Comparison of ENCODE assay signal across 9 mouse cellular contexts in genomic region chr5:113973790-113974189, GRCm38 (mm10). TPM values are rescaled to one million over a fixed set of nuclear protein-coding genes. Genes with fewer than 3 reads are reported as not detected.
DNase-seq lines count a peak whose midpoint lies in the region; ATAC-seq and TF ChIP-seq lines count a peak whose summit lies in the region.
"Had no signal": no experiment of that assay in that cellular context is flagged by ENCODE, and none has a peak within 500 bp of the region (broad histone marks: within the 10 kb centered on the region; RNA-seq: fewer than 3 reads in every experiment).

No protein-coding gene starts in this region.

- peak overlapping the region; percentile 36 for H3K4me3 ChIP-seq in heart, embryonic 13.5 days
- H3K4me3 ChIP-seq in stomach, postnatal 0 days (ENCODE audit: low read depth, low read length) = no peak overlapping the region

- TF ChIP-seq EP300 in stomach, postnatal 0 days (optimal IDR thresholded peaks at IDR 0.05) = no peak

- 59% methylated on average over 8 of the region's 8 CpGs for WGBS in heart, embryonic 13.5 days
- 86% methylated on average over 8 of the region's 8 CpGs for WGBS in stomach, postnatal 0 days

- no peak for ATAC-seq in heart, embryonic 13.5 days (ENCODE audit: extremely low read depth, insufficient number of reproducible peaks, low FRiP score, low TSS enrichment)
- ATAC-seq in stomach, postnatal 0 days (ENCODE audit: low FRiP score, low TSS enrichment) = no peak

- no peak for DNase-seq in heart, postnatal 36 days
- peak; percentile 44 to 45 for DNase-seq in urinary bladder, postnatal 36 days (ENCODE audit: low spot score in 2 of 2)
- no peak for DNase-seq in urinary bladder, postnatal 25 days (ENCODE audit: low spot score)
- DNase-seq in kidney, postnatal 25 days = peak; percentile 48 to 62
- DNase-seq in stomach, postnatal 0 days (ENCODE audit: low spot score) = no peak
- DNase-seq in left cerebral cortex, postnatal 10 days (ENCODE audit: extremely low spot score in 1 of 2, low spot score in 2 of 2) = no peak
- DNase-seq in adrenal gland, postnatal 36 days = no peak
- DNase-seq: cerebellum, adult 9-11 months had no signal

- no peaks in the 10 kb centered on the region for H3K9me3 ChIP-seq in heart, embryonic 13.5 days
- H3K9me3 ChIP-seq in stomach, postnatal 0 days (ENCODE audit: control insufficient read depth, low read length) = no peaks in the 10 kb centered on the region

- peak overlapping the region; percentile 89 for H3K27ac ChIP-seq in heart, embryonic 13.5 days (replicated peaks)
- H3K27ac ChIP-seq in stomach, postnatal 0 days (replicated peaks) = peak overlapping the region; percentile 40; the same call in 1 of the 2 replicates

- H3K36me3 ChIP-seq in heart, embryonic 13.5 days = peaks cover 38% of the 10 kb centered on the region
- peaks cover 7% of the 10 kb centered on the region for H3K36me3 ChIP-seq in stomach, postnatal 0 days (ENCODE audit: control insufficient read depth, insufficient read depth, low read length)

- H3K4me2 ChIP-seq in heart, embryonic 13.5 days = peak overlapping the region; percentile 62
- H3K4me2 ChIP-seq in stomach, postnatal 0 days (replicated peaks; ENCODE audit: low read depth) = no peak overlapping the region

- intact Hi-C loops in heart, postnatal 36 days (cut with DNase I) = loop anchor here (2.0 to 10.0 kb wide), 3 partner anchors 17 to 401 kb away; partner anchors contain the start of gene Ssh1
- intact Hi-C loops in left cerebral cortex, postnatal 10 days (cut with DNase I) = no loop called here

- peak overlapping the region; percentile 74 for H3K9ac ChIP-seq in heart, embryonic 13.5 days
- no peak overlapping the region for H3K9ac ChIP-seq in stomach, postnatal 0 days (ENCODE audit: low read length)

- no peaks in the 10 kb centered on the region for H3K27me3 ChIP-seq in heart, embryonic 13.5 days (replicated peaks)
- no peaks in the 10 kb centered on the region for H3K27me3 ChIP-seq in stomach, postnatal 0 days (ENCODE audit: control insufficient read depth, insufficient read depth, low read length)

- peaks cover 71% of the 10 kb centered on the region for H3K4me1 ChIP-seq in heart, embryonic 13.5 days
- peaks cover 13% of the 10 kb centered on the region for H3K4me1 ChIP-seq in stomach, postnatal 0 days (replicated peaks; ENCODE audit: control insufficient read depth, insufficient read depth)

- no peak for TF ChIP-seq CTCF in stomach, postnatal 0 days (IDR thresholded peaks at IDR 0.05; ENCODE audit: low read depth)

RNA-seq across cellular contexts. Expression of gene Ssh1, which starts 19.9 kb away (rescaled TPM):
- 12.4 and 13.5 TPM in 2 replicates for polyA plus RNA-seq in heart, embryonic 13.5 days (2015; fragmentation: Nextera tagmentation; extraction: Ambion mirVana)
- total RNA-seq in heart, postnatal 36 days (2021) = 10 to 100 TPM; 14.7 to 15.7 TPM
- 5.0 and 5.3 TPM in 2 replicates for polyA plus RNA-seq in stomach, postnatal 0 days (2015; fragmentation: Nextera tagmentation; extraction: Ambion mirVana)
- 10 to 100 TPM; 20.7 to 31.8 TPM for total RNA-seq in left cerebral cortex, postnatal 10 days (2021)
- 10 to 100 TPM; 16.5 to 18.8 TPM for total RNA-seq in adrenal gland, postnatal 36 days (2021)

RNA-seq across cellular contexts. Expression of gene Dao, which starts 29.7 kb away (rescaled TPM):
- not detected in 2 replicates for polyA plus RNA-seq in heart, embryonic 13.5 days (2015; fragmentation: Nextera tagmentation; extraction: Ambion mirVana)
- not detected for total RNA-seq in heart, postnatal 36 days (2021)
- polyA plus RNA-seq in stomach, postnatal 0 days (2015; fragmentation: Nextera tagmentation; extraction: Ambion mirVana) = 0.15 and 0.24 TPM in 2 replicates
- not detected for total RNA-seq in left cerebral cortex, postnatal 10 days (2021)
- not detected for total RNA-seq in adrenal gland, postnatal 36 days (2021)

Comparison
In these comparisons a context has a peak if more than half of its experiments do, and no peak if none do; other contexts are left out.
1. DNase-seq: peak in urinary bladder, postnatal 36 days (2 of 2) and kidney, postnatal 25 days (2 of 2); none in heart, postnatal 36 days (0 of 2), urinary bladder, postnatal 25 days (single experiment), stomach, postnatal 0 days (single experiment), left cerebral cortex, postnatal 10 days (0 of 2) and adrenal gland, postnatal 36 days (0 of 2).